Mouse (Mus musculus): ENCODE data around the gene R3hdm4. TPM values are rescaled to one million over a fixed set of nuclear protein-coding genes. Genes with fewer than 3 reads are reported as not detected.

The R3hdm4 gene
- polyA plus RNA-seq, 1 experiment = 87.2 TPM

GRCm38 (mm10) chr10:79932736-79933135 lies 11.7 kb upstream of the R3hdm4 start:
- TF ChIP-seq CTCF (IDR thresholded peaks at IDR 0.05; ENCODE audit: low read depth, low read length) (no peak), POLR2A (IDR thresholded peaks at IDR 0.05; ENCODE audit: borderline replicate concordance, low read depth, low read length) (no peak)
- no peak overlapping the region for H3K4me3 ChIP-seq (ENCODE audit: insufficient read depth, low read length)
- H3K27ac ChIP-seq (ENCODE audit: insufficient read depth, low read depth, low read length) = peak overlapping the region; percentile 69
- peaks cover 68% of the 10 kb centered on the region for H3K4me1 ChIP-seq (ENCODE audit: control insufficient read depth, insufficient read depth, low read length)

GRCm38 (mm10) chr10:79931797-79932196 lies 10.8 kb upstream of the R3hdm4 start:
- TF ChIP-seq CTCF (IDR thresholded peaks at IDR 0.05; ENCODE audit: low read depth, low read length) = no peak
- TF ChIP-seq POLR2A (IDR thresholded peaks at IDR 0.05; ENCODE audit: borderline replicate concordance, low read depth, low read length) = no peak
- H3K4me3 ChIP-seq (ENCODE audit: insufficient read depth, low read length) = no peak overlapping the region
- H3K4me1 ChIP-seq (ENCODE audit: control insufficient read depth, insufficient read depth, low read length) = peaks cover 62% of the 10 kb centered on the region
- no peak overlapping the region for H3K27ac ChIP-seq (ENCODE audit: insufficient read depth, low read depth, low read length)

GRCm38 (mm10) chr10:79930826-79931186 lies 9.8 kb upstream of the R3hdm4 start:
- H3K27ac ChIP-seq (ENCODE audit: insufficient read depth, low read depth, low read length) = no peak overlapping the region
- TF ChIP-seq POLR2A (IDR thresholded peaks at IDR 0.05; ENCODE audit: borderline replicate concordance, low read depth, low read length) = no peak
- TF ChIP-seq CTCF (IDR thresholded peaks at IDR 0.05; ENCODE audit: low read depth, low read length) = no peak
- H3K4me3 ChIP-seq (ENCODE audit: insufficient read depth, low read length) = no peak overlapping the region
- peaks cover 56% of the 10 kb centered on the region for H3K4me1 ChIP-seq (ENCODE audit: control insufficient read depth, insufficient read depth, low read length)

GRCm38 (mm10) chr10:79929967-79930825 lies 9.2 kb upstream of the R3hdm4 start:
- no peak for TF ChIP-seq CTCF (IDR thresholded peaks at IDR 0.05; ENCODE audit: low read depth, low read length)
- TF ChIP-seq POLR2A (IDR thresholded peaks at IDR 0.05; ENCODE audit: borderline replicate concordance, low read depth, low read length) = no peak
- H3K4me3 ChIP-seq (ENCODE audit: insufficient read depth, low read length) = no peak overlapping the region
- no peak overlapping the region for H3K27ac ChIP-seq (ENCODE audit: insufficient read depth, low read depth, low read length)
- peaks cover 50% of the 10 kb centered on the region for H3K4me1 ChIP-seq (ENCODE audit: control insufficient read depth, insufficient read depth, low read length)

- TF ChIP-seq CTCF (IDR thresholded peaks at IDR 0.05; ENCODE audit: low read depth, low read length) = no peak
- TF ChIP-seq POLR2A (IDR thresholded peaks at IDR 0.05; ENCODE audit: borderline replicate concordance, low read depth, low read length) = no peak
- Histone ChIP-seq H3K4me1 (ENCODE audit: control insufficient read depth, insufficient read depth, low read length) (peaks cover 42% of the 10 kb centered on the region), H3K4me3 (ENCODE audit: insufficient read depth, low read length) (peak overlapping the region; percentile 77), H3K27ac (ENCODE audit: insufficient read depth, low read depth, low read length) (peak overlapping the region; percentile 33; the same call in 1 of the 2 replicates)
Observed at GRCm38 (mm10) chr10:79928907-79929701, 8.1 kb upstream of the R3hdm4 start.

- TF ChIP-seq POLR2A (IDR thresholded peaks at IDR 0.05; ENCODE audit: borderline replicate concordance, low read depth, low read length) (no peak), CTCF (IDR thresholded peaks at IDR 0.05; ENCODE audit: low read depth, low read length) (no peak)
- Histone ChIP-seq H3K4me1 (ENCODE audit: control insufficient read depth, insufficient read depth, low read length) (peaks cover 39% of the 10 kb centered on the region), H3K27ac (ENCODE audit: insufficient read depth, low read depth, low read length) (peak overlapping the region; percentile 86), H3K4me3 (ENCODE audit: insufficient read depth, low read length) (peak overlapping the region; percentile 77)
Observed at GRCm38 (mm10) chr10:79928030-79928694, 7.2 kb upstream of the R3hdm4 start.

GRCm38 (mm10) chr10:79927324-79928029 lies 6.5 kb upstream of the R3hdm4 start:
- Histone ChIP-seq H3K27ac (ENCODE audit: insufficient read depth, low read depth, low read length) (peak overlapping the region; percentile 86), H3K4me1 (ENCODE audit: control insufficient read depth, insufficient read depth, low read length) (peaks cover 36% of the 10 kb centered on the region), H3K4me3 (ENCODE audit: insufficient read depth, low read length) (peak overlapping the region; percentile 77)
- no peak for TF ChIP-seq CTCF (IDR thresholded peaks at IDR 0.05; ENCODE audit: low read depth, low read length)
- no peak for TF ChIP-seq POLR2A (IDR thresholded peaks at IDR 0.05; ENCODE audit: borderline replicate concordance, low read depth, low read length)

GRCm38 (mm10) chr10:79926491-79927323 lies 5.7 kb upstream of the R3hdm4 start, which contains the start of gene Arid3a:
Arid3a (plus strand) TSS chr10:79927043.
- Histone ChIP-seq H3K4me3 (ENCODE audit: insufficient read depth, low read length) (peak within 1 kb of the TSS; percentile 77), H3K4me1 (ENCODE audit: control insufficient read depth, insufficient read depth, low read length) (peaks cover 28% of the 10 kb centered on the region), H3K27ac (ENCODE audit: insufficient read depth, low read depth, low read length) (peak within 1 kb of the TSS; percentile 86)
- TF ChIP-seq POLR2A (IDR thresholded peaks at IDR 0.05; ENCODE audit: borderline replicate concordance, low read depth, low read length) (no peak), CTCF (IDR thresholded peaks at IDR 0.05; ENCODE audit: low read depth, low read length) (no peak)

All from bone marrow macrophage, adult 2 months (primary cell).